ENCODE assay signal across 21 mouse cellular contexts in the genomic region with DNA sequence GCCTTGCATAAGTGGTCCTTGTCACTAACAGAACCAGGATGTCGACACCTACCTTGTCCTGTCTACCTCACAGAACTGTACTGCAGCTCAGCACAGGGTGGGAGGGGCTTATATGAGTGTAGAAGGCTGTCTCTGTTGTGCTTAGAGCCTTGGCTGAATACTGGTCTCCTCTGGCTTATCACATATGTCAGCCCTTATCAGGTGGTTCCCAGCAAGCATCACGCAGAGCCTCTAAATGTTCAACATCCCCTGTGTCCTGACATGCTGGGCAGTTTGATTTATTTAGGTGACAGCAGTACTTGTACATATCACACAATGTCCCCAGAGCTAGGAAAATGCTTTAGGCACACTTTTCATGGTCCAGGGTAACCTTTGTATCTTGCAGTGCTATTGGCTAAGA.
A peak's percentile ranks its signal among the peaks of the same experiment; 100 is the strongest.
DNase-seq lines count a peak whose midpoint lies in the region; ATAC-seq and TF ChIP-seq lines count a peak whose summit lies in the region.
"Had no signal": no experiment of that assay in that cellular context is flagged by ENCODE, and none has a peak within 500 bp of the region (broad histone marks: within the 10 kb centered on the region; RNA-seq: fewer than 3 reads in every experiment).

No protein-coding gene starts in this region.

- no peak for TF ChIP-seq CTCF in MEL (IDR thresholded peaks at IDR 0.05 in 2 of 3, conservative IDR thresholded peaks at IDR 0.05 in 1 of 3; ENCODE audit: control insufficient read depth in 1 of 3, insufficient read depth in 1 of 3, low read depth in 2 of 3, low read length in 3 of 3, poor library complexity in 1 of 3, severe bottlenecking in 1 of 3)
- no peak for TF ChIP-seq CTCF in left cerebral cortex, adult 2 months (IDR thresholded peaks at IDR 0.05)

- peak; percentile 51 for DNase-seq in heart, adult 9 months (ENCODE audit: low spot score in 2 of 2)
- DNase-seq in heart, postnatal 4 days, result no peak
- peak; percentile 37 for DNase-seq in MEL (ENCODE audit: low read depth, low spot score)
- peak; percentile 6 for DNase-seq in liver, embryonic 13.5 days
- no peak for DNase-seq in gastrocnemius, adult 8-10 months (ENCODE audit: low spot score in 2 of 2)
- no peak for DNase-seq in layer of hippocampus, adult 11-12 months (ENCODE audit: low spot score)
- DNase-seq in left cerebral cortex, adult 2 months (ENCODE audit: extremely low spot score in 1 of 2, low spot score in 2 of 2), result no peak
- DNase-seq: B cell, adult 2 months; cerebellum, adult 18-20 months; cerebellum, postnatal 36 days; gastrocnemius, postnatal 36 days; lung, postnatal 4 days had no signal

- TF ChIP-seq EP300 in MEL (IDR thresholded peaks at IDR 0.05; ENCODE audit: low read depth in 1 of 2, low read length in 2 of 2), result peak; percentile 10 to 21; a peak in 1 of 4 replicates

- H3K4me2 ChIP-seq in heart, embryonic 11.5 days, result no peak overlapping the region
- no peak overlapping the region for H3K4me2 ChIP-seq in liver, embryonic 13.5 days
- H3K4me2 ChIP-seq: forebrain, embryonic 13.5 days; kidney, embryonic 15.5 days; midbrain, embryonic 11.5 days; neural tube, embryonic 12.5 days had no signal

- H3K79me2 ChIP-seq in MEL (ENCODE audit: control insufficient read depth, insufficient read depth, low read length, poor library complexity), result no peaks in the 10 kb centered on the region

- 12% methylated on average over 2 of the region's 2 CpGs for WGBS in heart, embryonic 11.5 days (ENCODE audit: insufficient replicate concordance)
- 37% methylated on average over 2 of the region's 2 CpGs for WGBS in liver, embryonic 13.5 days (ENCODE audit: insufficient replicate concordance)

- TF ChIP-seq POLR2A in MEL (IDR thresholded peaks at IDR 0.05; ENCODE audit: control insufficient read depth in 1 of 2, insufficient read depth in 1 of 2, low read depth in 1 of 2, low read length in 2 of 2, poor library complexity in 1 of 2), result no peak

- no peaks in the 10 kb centered on the region for H3K27me3 ChIP-seq in MEL (ENCODE audit: control insufficient read depth in 1 of 2, insufficient read depth in 2 of 2, low read length in 2 of 2)
- H3K27me3 ChIP-seq in heart, embryonic 11.5 days (ENCODE audit: control insufficient read depth, insufficient read depth, low read length), result no peaks in the 10 kb centered on the region; the same call in 1 of the 2 replicates
- H3K27me3 ChIP-seq in liver, embryonic 13.5 days, result no peaks in the 10 kb centered on the region
- H3K27me3 ChIP-seq: forebrain, embryonic 13.5 days; kidney, embryonic 15.5 days; neural tube, embryonic 12.5 days had no signal

- peaks cover 0 to 6% of the 10 kb centered on the region in 2 experiments; a peak in 2 of 4 replicates for H3K4me1 ChIP-seq in MEL (ENCODE audit: control insufficient read depth in 1 of 2, insufficient read depth in 2 of 2, low read length in 2 of 2)
- peaks cover 14% of the 10 kb centered on the region for H3K4me1 ChIP-seq in heart, embryonic 11.5 days (ENCODE audit: control insufficient read depth, insufficient read depth, low read length)
- H3K4me1 ChIP-seq in liver, embryonic 13.5 days (replicated peaks), result peaks cover 7% of the 10 kb centered on the region; the same call in 1 of the 2 replicates
- H3K4me1 ChIP-seq: forebrain, embryonic 13.5 days; kidney, embryonic 15.5 days; neural tube, embryonic 12.5 days had no signal

- no peak for TF ChIP-seq RAD21 in MEL (IDR thresholded peaks at IDR 0.05; ENCODE audit: low read depth, low read length)

- intact Hi-C loops in left cerebral cortex, adult 2 months (cut with DNase I), result no loop called here

- H3K4me3 ChIP-seq in MEL (ENCODE audit: control insufficient read depth in 1 of 2, insufficient read depth in 1 of 2, low read depth in 2 of 2, low read length in 2 of 2), result no peak overlapping the region
- no peak overlapping the region for H3K4me3 ChIP-seq in heart, embryonic 11.5 days (ENCODE audit: low read depth, low read length)
- no peak overlapping the region for H3K4me3 ChIP-seq in liver, embryonic 13.5 days (replicated peaks)
- no peak overlapping the region for H3K4me3 ChIP-seq in left cerebral cortex, adult 2 months
- H3K4me3 ChIP-seq: forebrain, embryonic 13.5 days; hindbrain, embryonic 10.5 days; kidney, embryonic 15.5 days; neural tube, embryonic 12.5 days had no signal

- no peak overlapping the region for H3K27ac ChIP-seq in MEL (ENCODE audit: control insufficient read depth, low read depth, low read length)
- H3K27ac ChIP-seq in heart, embryonic 11.5 days (ENCODE audit: low read depth, low read length), result peak overlapping the region; percentile 73
- H3K27ac ChIP-seq in liver, embryonic 13.5 days, result no peak overlapping the region
- no peak overlapping the region for H3K27ac ChIP-seq in left cerebral cortex, adult 2 months
- H3K27ac ChIP-seq: forebrain, embryonic 13.5 days; hindbrain, embryonic 10.5 days; hindbrain, postnatal 0 days; kidney, embryonic 15.5 days; neural tube, embryonic 12.5 days; stomach, postnatal 0 days had no signal

- H3K36me3 ChIP-seq in MEL (ENCODE audit: control insufficient read depth in 1 of 2, insufficient read depth in 2 of 2, low read length in 2 of 2), result no peaks in the 10 kb centered on the region
- H3K36me3 ChIP-seq in heart, embryonic 11.5 days (ENCODE audit: control insufficient read depth, insufficient read depth, low read length), result no peaks in the 10 kb centered on the region; the same call in 1 of the 2 replicates
- H3K36me3 ChIP-seq in liver, embryonic 13.5 days, result no peaks in the 10 kb centered on the region
- H3K36me3 ChIP-seq: hindbrain, embryonic 10.5 days; kidney, embryonic 15.5 days; neural tube, embryonic 12.5 days had no signal

- no peaks in the 10 kb centered on the region for H3K9me3 ChIP-seq in MEL (replicated peaks; ENCODE audit: insufficient read depth, low read length)
- no peaks in the 10 kb centered on the region for H3K9me3 ChIP-seq in heart, embryonic 11.5 days (replicated peaks; ENCODE audit: control insufficient read depth, low read length)
- no peaks in the 10 kb centered on the region for H3K9me3 ChIP-seq in liver, embryonic 13.5 days (replicated peaks)
- H3K9me3 ChIP-seq: forebrain, embryonic 13.5 days; hindbrain, embryonic 10.5 days; kidney, embryonic 15.5 days; neural tube, embryonic 12.5 days had no signal

- ATAC-seq in heart, embryonic 11.5 days (replicated peaks; ENCODE audit: insufficient number of reproducible peaks, low FRiP score, low TSS enrichment), result peak; percentile 82
- ATAC-seq in liver, embryonic 13.5 days (ENCODE audit: low read depth), result peak; percentile 68
- ATAC-seq: forebrain, embryonic 13.5 days; hindbrain, postnatal 0 days; intestine, postnatal 0 days had no signal

- no peak overlapping the region for H3K9ac ChIP-seq in MEL (ENCODE audit: control insufficient read depth, low read depth, low read length, poor library complexity, severe bottlenecking)
- no peak overlapping the region for H3K9ac ChIP-seq in heart, embryonic 11.5 days (ENCODE audit: low read depth, low read length)
- H3K9ac ChIP-seq in liver, embryonic 13.5 days, result no peak overlapping the region
- H3K9ac ChIP-seq: forebrain, embryonic 13.5 days; kidney, embryonic 15.5 days; neural tube, embryonic 12.5 days had no signal

TF ChIP-seq in MEL, 35 proteins besides CTCF, POLR2A, EP300 and RAD21:
- TF ChIP-seq TCF12 (IDR thresholded peaks at IDR 0.05; ENCODE audit: low read depth, low read length) (0 out of 2 replicates have a peak, but pooled peaks have one; percentile 37), ZMIZ1 (IDR thresholded peaks at IDR 0.05; ENCODE audit: low read depth, low read length) (no peak), GATA1 (IDR thresholded peaks at IDR 0.05; ENCODE audit: low read depth, low read length) (peak; percentile 54; the same call in 1 of the 2 replicates), RCOR1 (IDR thresholded peaks at IDR 0.05; ENCODE audit: low read depth, low read length) (no peak)

Comparison
In these comparisons a context has a peak if more than half of its experiments do, and no peak if none do; other contexts are left out.
1. DNase-seq: peak in heart, adult 9 months (2 of 2), MEL (single experiment) and liver, embryonic 13.5 days (single experiment); none in heart, postnatal 4 days (single experiment), gastrocnemius, adult 8-10 months (0 of 2), layer of hippocampus, adult 11-12 months (single experiment) and left cerebral cortex, adult 2 months (0 of 2).